Mouse (Mus musculus): Measurements from ENCODE around the gene Nebl.
A peak's percentile ranks its signal among the peaks of the same experiment; 100 is the strongest.

Nebl gene

DNA sequence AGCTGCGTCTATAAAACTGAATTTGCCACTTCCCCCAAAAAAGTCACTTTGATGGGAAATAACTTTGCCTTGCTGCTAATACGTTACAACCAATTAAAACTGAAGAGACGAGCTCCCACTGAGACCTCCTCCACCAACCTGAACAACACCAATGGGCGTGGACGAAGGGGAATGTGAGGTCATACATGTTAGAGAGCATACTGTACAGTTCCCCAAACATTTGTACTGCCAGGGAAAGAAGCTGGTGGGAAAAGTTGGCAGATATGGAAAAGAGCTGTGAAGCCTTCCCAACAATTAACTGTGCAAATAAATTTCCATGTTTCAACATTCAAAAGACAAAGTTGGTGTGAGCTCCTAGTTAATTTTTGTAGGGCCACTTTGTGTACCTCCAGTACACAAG lies 25.3 kb downstream of the Nebl start:
- no peak for DNase-seq

DNA sequence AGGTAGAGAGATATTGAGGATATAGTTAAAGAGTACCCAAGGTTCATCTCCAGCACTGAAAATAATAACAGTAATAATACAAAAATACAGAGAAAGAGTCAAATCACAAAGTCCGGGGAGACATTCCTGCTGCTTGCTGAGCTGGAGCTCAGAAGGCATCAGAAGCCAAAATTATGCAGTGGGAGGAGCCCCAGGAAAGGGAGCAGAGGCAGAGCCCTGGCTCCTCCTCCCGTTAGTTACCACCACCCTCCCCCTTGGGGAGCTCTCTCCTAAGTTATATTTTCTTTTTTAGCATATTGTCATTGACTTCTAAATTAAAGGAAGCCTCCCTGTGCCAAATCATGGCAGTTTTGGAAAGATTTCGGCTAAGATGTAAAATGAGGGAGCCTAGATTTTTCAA lies 25.8 kb downstream of the Nebl start:
- DNase-seq = no peak

DNA sequence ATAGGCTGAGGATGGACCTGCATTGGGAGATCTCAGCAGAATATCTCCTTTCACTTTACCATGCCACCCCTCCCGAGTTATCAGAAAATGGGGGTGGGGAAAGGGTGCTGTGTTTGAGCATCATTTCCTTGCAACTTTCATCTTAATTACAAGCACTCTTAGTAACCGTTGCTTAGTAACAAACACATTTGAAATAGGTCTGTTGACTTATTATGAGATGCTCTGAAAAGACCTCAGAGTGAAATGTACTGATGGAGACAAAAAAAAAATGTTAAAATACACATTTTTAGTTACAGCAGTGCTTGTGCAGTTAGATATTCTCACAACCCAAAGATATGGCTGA lies 28.1 kb downstream of the Nebl start:
- no peak for DNase-seq

DNA sequence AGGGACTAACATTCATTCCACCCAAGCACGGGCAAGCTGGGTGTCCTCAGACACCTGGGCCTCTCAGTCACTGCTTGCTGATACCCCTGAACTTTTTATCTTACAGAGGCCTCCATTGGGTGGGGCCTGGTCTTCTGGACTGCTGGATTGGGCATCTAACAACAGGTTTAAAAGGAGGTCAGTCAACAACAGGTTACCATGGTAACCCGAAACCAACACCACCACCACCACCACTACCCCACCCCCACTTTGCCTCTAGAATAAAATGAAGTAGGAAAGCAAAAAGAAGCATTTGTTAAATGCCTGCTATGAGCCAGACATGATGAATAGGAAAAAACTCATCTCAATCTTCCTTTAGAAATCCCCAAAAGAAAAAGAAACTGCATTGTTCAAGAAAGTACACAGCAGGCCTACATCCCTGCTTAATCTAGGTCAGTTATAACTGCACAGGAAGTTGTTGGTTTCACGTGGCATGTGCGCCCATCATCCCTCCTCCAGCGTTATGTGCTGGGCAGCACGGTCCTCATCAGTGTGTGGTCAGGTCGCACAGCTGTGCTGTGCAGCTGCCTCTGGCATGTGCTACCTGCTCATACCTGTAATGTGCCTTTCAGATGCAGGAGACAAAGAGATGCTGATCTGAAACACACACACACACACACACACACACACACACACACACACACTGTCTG lies 28.6 kb downstream of the Nebl start:
- no peak for DNase-seq

DNA sequence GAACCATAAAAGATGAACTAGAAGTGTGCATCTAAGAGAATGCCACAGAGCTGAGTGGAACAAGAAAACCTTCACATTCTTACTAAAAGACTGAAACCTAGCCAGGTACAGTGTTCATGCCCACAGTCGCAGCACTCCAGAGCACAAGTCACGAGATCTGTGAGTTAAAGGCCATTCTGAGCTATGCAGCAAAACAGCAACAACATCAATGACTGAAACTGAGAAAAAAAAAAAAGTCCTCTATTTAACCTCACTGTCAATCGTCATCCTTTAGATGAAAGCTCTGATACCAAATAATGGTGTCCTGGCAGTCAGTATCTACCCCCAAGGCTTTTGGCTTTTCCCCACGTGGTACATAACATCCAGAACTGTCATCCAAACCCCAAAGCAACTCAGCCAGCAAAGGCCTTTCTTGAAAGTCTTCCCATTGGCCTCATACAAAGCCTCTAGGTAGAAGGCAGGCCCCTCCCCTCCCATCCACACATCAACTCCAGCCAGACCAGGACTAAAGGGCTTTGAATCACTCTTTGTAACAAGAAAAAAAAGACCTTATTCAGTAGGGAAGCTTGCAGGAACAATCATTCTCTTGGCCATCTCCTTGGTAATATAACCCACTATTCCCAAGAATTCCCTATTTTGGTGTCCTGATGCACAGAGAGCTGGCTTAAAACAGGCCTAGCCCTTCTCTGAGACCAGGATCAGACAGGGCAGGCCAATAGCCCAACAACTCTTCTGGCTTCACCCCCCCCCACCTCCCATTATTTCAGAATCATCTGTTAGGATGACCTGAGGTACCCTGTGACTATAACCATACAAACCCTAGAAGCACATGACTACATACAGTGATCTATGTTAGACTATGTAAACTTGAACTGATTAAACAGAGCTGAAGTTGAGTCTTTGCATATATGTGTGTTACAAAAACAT lies 32.8 kb downstream of the Nebl start:
- no peak for DNase-seq

DNA sequence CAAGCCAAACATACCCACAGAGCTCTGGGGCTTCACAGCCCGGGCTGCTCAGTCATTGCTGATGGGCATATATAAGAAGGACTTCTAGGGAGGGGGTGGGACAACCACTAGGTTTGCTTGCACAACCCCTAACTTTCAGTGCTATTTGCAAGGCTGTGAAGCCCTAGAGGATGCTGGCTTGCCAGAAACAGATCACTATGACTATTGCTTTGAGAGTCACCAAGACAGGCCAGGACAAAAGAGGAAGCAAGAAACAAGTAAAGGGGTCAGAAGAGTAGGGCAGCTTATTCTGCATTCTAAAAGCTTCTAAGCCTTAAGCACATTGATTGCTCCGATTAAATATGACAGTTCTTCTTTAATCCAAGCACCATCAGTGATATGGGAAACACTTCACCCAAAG lies 38.3 kb downstream of the Nebl start:
- no peak for DNase-seq

GRCm38 (mm10) chr2:17690264-17690663 lies 41.0 kb downstream of the Nebl start:
- DNase-seq = no peak

GRCm38 (mm10) chr2:17687141-17687540 lies 44.1 kb downstream of the Nebl start:
- no peak for DNase-seq

DNA sequence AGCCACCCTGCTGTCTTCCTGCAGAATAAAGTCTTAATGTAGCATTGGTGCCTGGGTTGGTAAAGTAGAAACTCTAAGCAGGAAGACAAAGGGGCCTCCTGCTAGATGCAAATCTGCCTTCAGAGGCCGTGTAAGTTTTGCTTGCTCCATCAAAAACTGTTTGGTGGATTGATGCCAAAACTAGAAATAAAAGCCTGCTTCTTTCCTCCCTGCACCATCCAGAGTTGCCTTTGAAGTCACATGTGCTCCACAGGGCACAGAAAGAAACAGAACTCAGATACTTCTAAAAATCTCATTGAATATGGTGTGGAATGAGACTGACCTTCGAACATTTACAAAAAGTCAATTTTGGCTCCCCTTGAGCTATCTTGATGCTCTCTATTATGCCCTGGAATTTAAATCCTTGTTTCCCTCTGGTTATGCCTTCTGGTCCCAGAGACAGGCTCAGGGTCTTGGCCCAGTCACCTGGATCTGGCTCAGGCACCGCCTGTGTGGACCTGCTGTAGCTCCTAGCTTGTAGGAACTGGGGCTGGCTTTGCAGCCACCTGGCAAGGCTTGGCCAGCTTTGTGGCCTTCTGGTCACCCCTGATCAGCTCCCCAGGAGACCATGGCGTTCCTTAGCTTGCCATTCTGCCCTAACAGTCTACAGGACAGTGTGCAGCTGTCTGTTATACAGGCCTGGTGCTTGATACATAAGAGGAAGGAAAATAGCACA lies 47.8 kb downstream of the Nebl start:
- no peak for DNase-seq

DNA sequence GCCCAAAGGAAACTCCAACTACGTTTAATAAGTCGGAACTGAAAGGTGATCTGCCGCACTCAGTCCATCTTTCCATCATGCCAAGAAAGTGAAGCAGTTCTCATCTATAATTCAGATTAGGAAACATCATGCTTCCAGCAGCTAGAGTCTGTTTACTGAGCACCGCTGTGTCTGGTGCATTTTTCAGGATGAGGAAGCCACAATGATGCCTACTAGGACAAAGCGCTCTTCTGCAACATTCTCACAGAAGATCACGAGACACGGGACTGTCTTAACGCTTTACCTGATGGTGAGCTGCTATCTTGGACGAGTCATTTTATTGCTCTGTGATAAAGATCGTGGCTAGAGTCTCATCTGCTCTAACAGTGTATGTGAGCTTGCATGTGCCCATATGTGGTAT lies 59.1 kb downstream of the Nebl start:
- DNase-seq = no peak

DNA sequence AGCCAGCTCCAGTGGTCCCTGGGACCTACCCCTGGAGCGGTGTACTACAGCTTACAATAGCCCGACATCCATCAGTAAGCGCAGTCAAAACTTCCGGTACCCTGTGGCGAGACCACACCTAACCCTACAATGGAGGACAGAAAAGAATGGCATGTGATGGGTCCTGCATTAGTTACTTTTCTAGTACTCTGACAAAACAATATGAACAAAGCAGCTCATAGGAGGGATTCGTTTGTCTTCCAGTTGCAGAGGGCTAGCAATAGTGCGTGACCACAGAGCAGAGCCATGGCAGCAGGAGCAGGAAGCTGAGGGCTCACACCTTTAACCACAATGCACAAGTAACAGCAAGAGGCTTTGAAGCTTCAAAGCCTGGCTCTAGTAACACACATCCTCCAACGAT lies 59.7 kb downstream of the Nebl start:
- no peak for DNase-seq

- no peak for DNase-seq
These were observed 61.3 kb downstream of the Nebl start for GRCm38 (mm10) chr2:17669953-17670352.

DNA sequence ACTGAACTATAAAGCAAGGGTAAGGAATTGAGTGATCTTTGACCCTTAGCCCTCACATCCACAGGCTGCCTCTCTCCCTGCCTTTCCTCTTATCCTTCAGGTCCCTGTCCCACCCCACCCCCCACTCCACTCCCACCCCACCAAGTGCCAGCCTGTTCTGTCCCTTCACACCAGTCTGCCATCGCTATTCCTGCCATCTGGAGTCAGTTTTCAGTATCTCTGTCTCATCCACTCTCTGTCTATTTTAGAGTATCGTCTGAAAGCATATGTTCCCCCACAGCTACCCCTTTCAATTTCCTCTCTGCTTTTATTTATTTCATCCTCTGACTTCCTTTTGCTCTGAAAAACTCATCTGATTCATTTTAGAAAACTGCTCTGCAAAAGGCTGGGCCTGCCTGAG lies 62.3 kb downstream of the Nebl start:
- DNase-seq = no peak

- DNase-seq = no peak
These were observed 73.1 kb downstream of the Nebl start for GRCm38 (mm10) chr2:17658176-17658575.

DNA sequence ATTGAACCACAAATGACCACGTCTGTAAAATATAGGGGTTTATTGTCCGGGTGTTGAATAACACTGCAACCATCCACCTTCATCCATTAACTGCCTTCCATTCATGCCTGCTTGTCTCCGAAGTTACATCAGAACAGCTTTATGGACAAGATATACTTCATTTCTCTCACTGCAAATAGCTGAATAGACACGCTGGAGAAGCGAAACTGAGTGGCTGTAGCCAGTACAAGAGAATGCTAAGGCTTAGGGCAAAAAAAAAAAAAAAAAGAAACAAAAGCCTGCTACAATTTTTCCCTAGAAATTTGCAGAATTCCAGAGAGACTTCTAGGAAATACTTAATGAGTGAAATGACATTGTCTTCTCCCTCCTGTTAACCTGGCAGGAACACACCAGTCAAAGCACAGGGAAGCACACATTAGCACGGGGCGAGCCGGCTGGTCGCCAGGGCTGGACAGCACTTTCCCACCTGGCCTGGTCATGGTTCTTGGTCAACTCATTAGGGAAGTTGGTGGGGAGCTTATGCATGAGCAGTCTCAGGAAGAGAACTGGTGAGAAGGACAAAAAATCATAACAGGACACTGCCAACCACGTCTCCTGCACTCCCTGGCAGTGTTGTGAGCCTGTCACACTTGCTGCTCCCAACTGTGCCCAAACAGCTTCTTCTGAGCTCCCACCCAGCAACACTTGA lies 81.0 kb downstream of the Nebl start:
- no peak for DNase-seq

DNA sequence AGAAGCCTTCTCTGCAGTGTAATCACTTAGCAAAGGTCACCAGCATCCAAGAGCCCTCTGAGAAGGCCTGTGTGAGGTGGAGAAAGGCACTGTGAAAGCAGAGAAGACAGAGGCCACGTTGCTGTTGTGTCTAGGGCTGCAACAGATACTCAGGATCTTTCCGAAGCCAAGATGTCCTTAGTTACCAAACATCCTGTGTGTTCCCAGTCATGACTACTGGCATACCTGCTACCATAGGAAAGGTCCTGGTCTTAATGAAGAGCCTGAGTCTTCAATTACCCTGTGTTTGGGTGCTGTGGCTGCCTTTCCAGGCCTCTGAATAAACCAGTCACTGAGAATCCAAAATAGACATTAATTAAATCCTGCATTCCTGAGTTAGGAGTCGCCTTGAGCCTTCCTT lies 81.5 kb downstream of the Nebl start:
- no peak for DNase-seq

GRCm38 (mm10) chr2:17644282-17645262 lies 86.7 kb downstream of the Nebl start:
- DNase-seq = peak; percentile 50 to 59

DNA sequence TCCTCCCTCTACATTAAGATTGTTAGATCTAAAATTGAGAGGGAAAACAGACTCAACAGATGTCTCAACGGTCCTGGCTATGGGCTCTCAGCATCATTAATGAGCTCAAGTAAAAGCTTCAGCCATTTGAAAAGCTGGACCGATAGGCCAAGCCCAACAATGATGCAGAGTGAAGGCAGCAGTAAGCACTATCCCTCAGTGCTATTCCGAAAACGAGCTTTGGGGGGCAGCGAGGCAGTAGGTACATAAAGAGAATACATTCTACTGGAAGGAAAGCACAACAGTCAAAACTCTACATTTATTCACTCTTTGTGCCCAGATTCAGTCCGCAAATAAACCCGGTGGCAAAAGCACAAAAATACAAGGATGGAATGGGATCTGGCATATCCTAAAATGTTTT lies 87.4 kb downstream of the Nebl start:
- no peak for DNase-seq

GRCm38 (mm10) chr2:17642770-17643169 lies 88.5 kb downstream of the Nebl start:
- DNase-seq = no peak

DNA sequence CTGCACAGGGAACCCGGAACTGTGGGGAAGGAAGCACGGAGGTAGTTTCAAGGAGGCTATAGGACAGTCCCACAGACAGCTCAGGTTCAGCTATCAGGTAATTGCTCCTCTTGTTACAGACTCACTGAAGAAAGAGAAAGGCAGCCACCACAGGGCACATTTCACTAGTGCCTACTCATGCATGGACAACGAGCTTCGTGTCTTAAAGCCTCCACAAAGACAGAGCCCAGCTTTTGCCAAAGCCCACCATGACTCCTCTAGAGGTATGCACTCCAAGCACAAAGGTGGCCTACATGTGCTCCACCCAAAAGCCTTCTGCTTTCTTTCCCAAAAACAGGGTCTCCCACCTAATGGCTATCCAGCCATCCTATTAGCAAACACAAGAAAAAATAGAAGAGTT lies 90.4 kb downstream of the Nebl start:
- DNase-seq = no peak

DNA sequence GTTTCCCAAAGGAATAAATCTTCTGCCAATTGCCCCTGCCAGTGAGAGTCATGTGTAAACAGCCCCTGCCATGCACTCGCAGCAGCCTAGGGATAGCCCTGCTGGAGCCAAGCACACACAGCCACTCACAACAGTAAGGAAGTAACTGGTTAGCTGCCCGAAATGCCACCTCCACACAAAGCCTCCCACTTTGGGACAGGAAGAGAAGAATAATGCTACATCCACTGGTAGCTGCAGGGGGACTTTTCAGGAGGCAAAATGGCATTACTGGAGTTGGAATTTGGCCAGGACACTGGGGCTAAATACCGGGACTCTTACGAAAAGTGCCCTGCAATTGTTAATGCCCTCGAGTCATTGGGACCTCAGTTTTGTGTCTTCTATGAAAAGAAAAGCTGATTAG lies 92.6 kb downstream of the Nebl start:
- no peak for DNase-seq

DNA sequence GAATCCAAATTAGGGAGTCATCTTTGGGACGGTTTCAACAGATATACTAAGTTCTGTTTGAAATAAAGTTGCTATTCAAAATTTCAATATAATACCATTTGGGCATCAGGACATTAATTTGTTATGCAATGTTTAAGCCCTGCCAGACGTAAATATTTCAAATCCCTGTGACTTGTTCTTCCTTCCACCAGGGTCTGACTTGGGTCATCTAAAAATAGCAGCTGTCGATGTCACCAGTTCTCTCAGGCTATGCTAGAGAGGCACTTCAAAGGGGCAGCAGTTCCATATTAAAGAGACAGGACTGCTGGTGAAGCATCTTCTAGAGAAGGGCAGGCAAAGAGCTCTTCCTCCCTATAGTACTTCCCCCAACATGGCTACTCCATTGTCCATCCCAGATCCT lies 107.3 kb downstream of the Nebl start:
- peak; percentile 11 to 43 for DNase-seq

All from kidney, postnatal 25 days (tissue).